ENCODE assay signal across 8 mouse cellular contexts in the genomic region with DNA sequence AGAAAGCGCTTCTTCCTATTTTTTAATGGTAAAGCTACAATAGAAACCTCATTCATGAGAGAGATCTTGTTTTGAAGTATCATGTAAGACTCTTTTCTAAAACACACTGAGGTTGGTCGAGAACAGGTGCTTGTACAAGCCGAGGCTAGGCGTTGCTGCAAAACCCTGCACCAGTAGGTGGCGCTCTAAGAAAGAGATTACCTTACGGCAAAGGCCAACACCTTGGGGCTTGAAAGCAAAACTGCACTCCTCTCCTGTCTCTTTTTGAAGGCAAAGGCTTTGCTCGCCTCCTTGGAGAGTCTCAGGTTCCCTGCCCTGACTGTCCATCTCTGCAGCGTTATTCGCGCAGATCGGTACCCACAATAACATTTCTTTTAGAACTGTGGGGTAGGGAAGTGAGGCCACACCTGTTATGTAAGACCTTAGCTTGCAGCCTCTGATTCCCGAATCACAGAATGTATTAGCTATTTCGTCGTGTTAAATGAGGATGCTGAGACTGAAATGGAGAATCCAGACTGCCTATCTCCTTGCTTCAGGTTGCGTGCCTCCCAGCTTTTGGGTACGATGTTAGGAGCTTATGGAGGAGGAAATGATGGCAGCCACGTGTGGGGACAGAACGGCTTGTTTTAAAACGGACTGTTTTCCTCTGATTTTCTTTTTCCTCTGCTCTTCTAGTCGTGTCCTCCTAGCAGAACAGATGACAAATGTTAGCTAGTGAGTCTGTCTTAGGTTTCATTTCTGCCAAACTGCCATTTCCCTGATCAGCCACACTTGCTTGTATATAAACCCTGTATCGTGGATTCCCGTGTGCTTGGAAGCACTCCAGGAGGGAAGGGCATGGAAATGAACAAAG. TPM values are rescaled to one million over a fixed set of nuclear protein-coding genes. Genes with fewer than 3 reads are reported as not detected.
DNase-seq lines count a peak whose midpoint lies in the region; ATAC-seq and TF ChIP-seq lines count a peak whose summit lies in the region.

No protein-coding gene starts in this region.

- H3K27me3 ChIP-seq in kidney, embryonic 14.5 days (ENCODE audit: control insufficient read depth, insufficient read depth, low read length) = no peaks in the 10 kb centered on the region
- H3K27me3 ChIP-seq in kidney, adult 2 months (replicated peaks; ENCODE audit: control insufficient read depth, insufficient read depth, low read length) = no peaks in the 10 kb centered on the region
- H3K27me3 ChIP-seq in limb, embryonic 12.5 days = peaks cover 15% of the 10 kb centered on the region
- no peaks in the 10 kb centered on the region for H3K27me3 ChIP-seq in midbrain, postnatal 0 days (ENCODE audit: insufficient read depth, low read length)

- H3K9ac ChIP-seq in kidney, embryonic 14.5 days (ENCODE audit: low read depth, low read length) = no peak overlapping the region
- H3K9ac ChIP-seq in limb, embryonic 12.5 days (replicated peaks) = no peak overlapping the region
- H3K9ac ChIP-seq in midbrain, postnatal 0 days (replicated peaks; ENCODE audit: low read length, poor library complexity, severe bottlenecking) = no peak overlapping the region

- WGBS in kidney, embryonic 14.5 days = 30% methylated on average over 22 of the region's 22 CpGs
- 18% methylated on average over 22 of the region's 22 CpGs for WGBS in kidney, adult 2 months
- whole genome bisulfite sequencing in limb, embryonic 12.5 days = 32% methylated on average over 22 of the region's 22 CpGs
- WGBS in midbrain, postnatal 0 days = 21% methylated on average over 22 of the region's 22 CpGs

- no peak overlapping the region; the same call in 1 of the 2 replicates for H3K4me2 ChIP-seq in kidney, embryonic 14.5 days (replicated peaks; ENCODE audit: low read depth, low read length)
- peak overlapping the region; percentile 31; the same call in 1 of the 2 replicates for H3K4me2 ChIP-seq in limb, embryonic 12.5 days
- peak overlapping the region; percentile 36 for H3K4me2 ChIP-seq in midbrain, postnatal 0 days (ENCODE audit: low read depth, low read length, poor library complexity, severe bottlenecking)

- H3K36me3 ChIP-seq in kidney, embryonic 14.5 days (ENCODE audit: control insufficient read depth, insufficient read depth, low read length) = no peaks in the 10 kb centered on the region
- H3K36me3 ChIP-seq in kidney, adult 2 months (ENCODE audit: control insufficient read depth, insufficient read depth, low read length) = no peaks in the 10 kb centered on the region
- H3K36me3 ChIP-seq in limb, embryonic 12.5 days = no peaks in the 10 kb centered on the region
- H3K36me3 ChIP-seq in midbrain, postnatal 0 days (ENCODE audit: insufficient read depth, low read length) = no peaks in the 10 kb centered on the region

- H3K9me3 ChIP-seq in kidney, embryonic 14.5 days (ENCODE audit: control insufficient read depth, low read length) = no peaks in the 10 kb centered on the region
- H3K9me3 ChIP-seq in limb, embryonic 12.5 days = no peaks in the 10 kb centered on the region
- H3K9me3 ChIP-seq in midbrain, postnatal 0 days (ENCODE audit: low read length) = no peaks in the 10 kb centered on the region

- H3K27ac ChIP-seq in kidney, embryonic 14.5 days (ENCODE audit: low read depth, low read length) = no peak overlapping the region
- H3K27ac ChIP-seq in kidney, adult 2 months (ENCODE audit: insufficient read depth, low read depth, low read length) = no peak overlapping the region
- H3K27ac ChIP-seq in limb, embryonic 12.5 days = no peak overlapping the region
- H3K27ac ChIP-seq in midbrain, postnatal 0 days (ENCODE audit: low read depth, low read length) = peak overlapping the region; percentile 55

- H3K4me3 ChIP-seq in kidney, embryonic 14.5 days (ENCODE audit: low read length) = no peak overlapping the region
- peak overlapping the region; percentile 29 for H3K4me3 ChIP-seq in kidney, adult 2 months (ENCODE audit: insufficient read depth, low read depth, low read length)
- no peak overlapping the region for H3K4me3 ChIP-seq in limb, embryonic 12.5 days (replicated peaks)
- H3K4me3 ChIP-seq in midbrain, postnatal 0 days (ENCODE audit: low read depth, low read length) = no peak overlapping the region

- peak; percentile 71 for DNase-seq in kidney, adult 11 months
- peak; percentile 69 for DNase-seq in embryo, embryonic 11.5 days (ENCODE audit: low read depth, low spot score)
- DNase-seq in kidney, adult 2 months = peak; percentile 88
- DNase-seq in midbrain, postnatal 0 days (ENCODE audit: low spot score) = peak; percentile 94
- DNase-seq in spleen, postnatal 14 days (ENCODE audit: low spot score in 2 of 2) = peak; percentile 32 to 68

- peak; percentile 98; the same call in 1 of the 2 replicates for TF ChIP-seq CTCF in kidney, adult 2 months (conservative IDR thresholded peaks at IDR 0.05; ENCODE audit: insufficient read depth, insufficient read length, low read depth, low read length)
- TF ChIP-seq CTCF in midbrain, postnatal 0 days (IDR thresholded peaks at IDR 0.05) = peak; percentile 96

- no peak for TF ChIP-seq POLR2A in kidney, adult 2 months (IDR thresholded peaks at IDR 0.05; ENCODE audit: low read depth, low read length)

- ATAC-seq in kidney, embryonic 14.5 days (ENCODE audit: low FRiP score, low TSS enrichment) = no peak
- ATAC-seq in granulocyte monocyte progenitor cell, adult 5-6 weeks (replicated peaks; ENCODE audit: poor library complexity, severe bottlenecking) = peak; percentile 74
- ATAC-seq in limb, embryonic 12.5 days (ENCODE audit: insufficient number of reproducible peaks, insufficient read depth, low FRiP score, low TSS enrichment, low read depth) = no peak
- peak; percentile 62 for ATAC-seq in midbrain, postnatal 0 days (ENCODE audit: low FRiP score)

- H3K4me1 ChIP-seq in kidney, embryonic 14.5 days (ENCODE audit: control insufficient read depth, insufficient read depth, low read length) = no peaks in the 10 kb centered on the region
- 0 out of 2 replicates have a peak, but pooled peaks cover 3% of the 10 kb centered on the region for H3K4me1 ChIP-seq in kidney, adult 2 months (ENCODE audit: control insufficient read depth, insufficient read depth, low read length)
- H3K4me1 ChIP-seq in limb, embryonic 12.5 days (replicated peaks) = no peaks in the 10 kb centered on the region
- no peaks in the 10 kb centered on the region for H3K4me1 ChIP-seq in midbrain, postnatal 0 days (ENCODE audit: insufficient read depth, low read length)

RNA-seq across cellular contexts. Expression of a gene that starts 36.3 kb away (rescaled TPM):
- polyA plus RNA-seq in kidney, embryonic 14.5 days (2014; fragmentation: Nextera tagmentation; extraction: Ambion mirVana) = 17.2 and 33.2 TPM in 2 replicates
- total RNA-seq in granulocyte monocyte progenitor cell, adult 5-6 weeks (2014; fragmentation: Nextera tagmentation) = 24.6 and 40.3 TPM in 2 replicates
- 15.7 and 19.7 TPM in 2 replicates for total RNA-seq in granulocyte monocyte progenitor cell, adult 5-6 weeks (2017)
- polyA plus RNA-seq in kidney, adult 2 months (2012; rRNA removed) = 1.3 TPM in 2 replicates
- 43.0 and 44.8 TPM in 2 replicates for polyA plus RNA-seq in limb, embryonic 12.5 days (2016; fragmentation: Nextera tagmentation; extraction: Ambion mirVana)
- total RNA-seq in midbrain, postnatal 0 days (2014; rRNA removed) = 22.1 and 27.8 TPM in 2 replicates
- polyA plus RNA-seq in midbrain, postnatal 0 days (2015; fragmentation: Nextera tagmentation; extraction: Ambion mirVana) = 30.9 and 34.8 TPM in 2 replicates

Comparison
In these comparisons a context has a peak if more than half of its experiments do, and no peak if none do; other contexts are left out.
1. ATAC-seq: peak in granulocyte monocyte progenitor cell, adult 5-6 weeks (single experiment) and midbrain, postnatal 0 days (single experiment); none in kidney, embryonic 14.5 days (single experiment) and limb, embryonic 12.5 days (single experiment).
2. Peak in every context shown above with its lines, with median percentiles within 50 percentile points of each other: DNase-seq.